Mouse (Mus musculus) hindbrain, embryonic 14.5 days (tissue): ENCODE measurements at regions not wholly inside any gene's neighbourhood (a gene's known extent, or its start where the extent isn't known, plus 50 kb on each side); places are given as distances from the start of the nearest gene placed in this dataset.
A peak's percentile ranks its signal among the peaks of the same experiment; 100 is the strongest.

Experiments used
- ATAC-seq: fragments of 200-750 bp; cut with Nextera tagmentation; 2 replicates; pipeline ENCODE4 v1.8.0; 2017; ENCODE audit warnings: moderate number of reproducible peaks, mild to moderate bottlenecking, moderate TSS enrichment, moderate library complexity; ENCODE audit not compliant: low FRiP score
- DNase-seq: peaks from one replicate; pipeline ENCODE4 v3.0.0-alpha.2; 2015; ENCODE audit warnings: low spot score
- H3K27ac ChIP-seq: fragments of 300-500 bp; sonication (generic); 2 replicates; pipeline ENCODE4 v1.5.1; 2014; ENCODE audit warnings: mild to moderate bottlenecking, moderate library complexity
- H3K27me3 ChIP-seq: fragments of 300-500 bp; sonication (generic); 2 replicates; pipeline ENCODE4 v1.6.1; 2014; ENCODE audit warnings: mild to moderate bottlenecking, low read length, mixed read lengths; ENCODE audit not compliant: control insufficient read depth, insufficient read depth
- H3K36me3 ChIP-seq: fragments of 300-500 bp; sonication (generic); replicated peaks from 2 replicates; pipeline ENCODE4 v1.6.1; 2014; ENCODE audit not compliant: control insufficient read depth, insufficient read depth
- H3K4me1 ChIP-seq: fragments of 300-500 bp; sonication (generic); replicated peaks from 2 replicates; pipeline ENCODE4 v1.6.1; 2014; ENCODE audit warnings: antibody characterized with exemption, low read length, mixed read lengths; ENCODE audit not compliant: control insufficient read depth, insufficient read depth
- H3K4me2 ChIP-seq: fragments of 300-500 bp; sonication (generic); replicated peaks from 2 replicates; pipeline ENCODE4 v1.6.1; 2014; ENCODE audit warnings: mild to moderate bottlenecking, moderate library complexity
- H3K4me3 ChIP-seq: fragments of 300-500 bp; sonication (generic); replicated peaks from 2 replicates; pipeline ENCODE4 v1.5.1; 2014; ENCODE audit warnings: mild to moderate bottlenecking, low read length
- H3K9ac ChIP-seq: fragments of 300-500 bp; sonication (generic); 2 replicates; pipeline ENCODE4 v1.6.1; 2014
- H3K9me3 ChIP-seq: fragments of 300-500 bp; sonication (generic); 2 replicates; pipeline ENCODE4 v1.6.1; 2016; ENCODE audit warnings: low read length; ENCODE audit not compliant: control insufficient read depth
- WGBS: fragments of 180-500 bp; shearing (Covaris S2); extraction: QIAGEN DNeasy Blood & Tissue Kit; methylation state at CpG from one replicate; pipeline ENCODE4 v1.1.7; 2014; 5-methylcytosine and 5-hydroxymethylcytosine counted together

DNA sequence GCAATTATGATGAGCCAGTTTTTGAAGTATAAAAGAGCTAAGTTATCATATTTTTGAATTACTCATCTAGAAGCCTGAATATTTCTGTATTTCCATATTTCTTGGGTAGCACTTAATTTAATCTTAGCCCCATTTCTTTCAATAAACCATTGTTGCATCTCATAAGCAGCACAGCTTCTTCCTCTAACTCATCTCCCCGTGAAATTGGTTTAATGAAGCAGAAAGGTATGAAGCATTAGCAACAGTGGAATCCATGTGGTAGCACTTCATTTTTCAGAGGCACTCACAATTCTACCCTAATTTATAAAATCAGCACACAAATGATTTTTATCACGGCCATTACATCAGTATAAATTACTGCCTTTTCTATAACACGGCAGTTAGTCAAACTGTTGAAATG lies 149.3 kb downstream of the Sox3 start:
- Histone ChIP-seq H3K4me1 (no peaks in the 10 kb centered on the region), H3K9ac (no peak overlapping the region), H3K36me3 (no peaks in the 10 kb centered on the region), H3K27me3 (no peaks in the 10 kb centered on the region), H3K4me2 (no peak overlapping the region), H3K27ac (no peak overlapping the region), H3K4me3 (no peak overlapping the region), H3K9me3 (no peaks in the 10 kb centered on the region)
- ATAC-seq (no peak), DNase-seq (no peak)
- WGBS, result 49% methylated on average over 3 of the region's 3 CpGs

DNA sequence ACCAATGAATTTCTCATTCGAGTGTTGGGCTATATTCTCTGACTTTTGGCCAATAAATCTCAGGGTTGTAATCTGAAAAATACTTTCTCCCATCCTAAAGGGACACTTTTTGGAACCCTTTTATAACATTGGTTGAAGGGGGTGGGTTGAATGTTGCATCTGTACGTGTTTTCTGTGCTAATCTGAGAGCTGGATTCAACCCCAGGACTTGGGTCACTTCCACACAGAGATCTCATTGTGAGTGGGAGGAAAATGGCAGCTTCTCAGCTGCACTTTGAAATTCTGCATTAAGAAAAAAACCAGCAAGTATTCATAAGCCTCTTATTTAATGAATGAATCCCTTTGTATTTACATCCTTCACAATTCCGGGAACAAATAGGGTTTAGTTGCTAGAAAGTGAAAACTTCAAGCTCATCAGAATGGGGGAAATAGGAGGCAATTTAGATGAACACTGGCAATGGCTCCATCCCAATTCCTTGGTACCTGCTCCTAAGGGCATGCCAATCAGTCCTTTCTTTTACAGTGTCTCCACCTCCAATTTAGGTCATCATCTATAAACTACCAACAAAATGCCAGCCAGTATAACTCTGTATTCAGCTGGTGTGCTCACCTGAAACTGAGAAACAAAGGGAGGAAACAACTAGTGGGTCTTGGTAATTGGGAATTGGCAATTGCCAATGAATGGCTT lies 150.1 kb downstream of the Sox3 start:
- no peak for ATAC-seq
- DNase-seq, result no peak

DNA sequence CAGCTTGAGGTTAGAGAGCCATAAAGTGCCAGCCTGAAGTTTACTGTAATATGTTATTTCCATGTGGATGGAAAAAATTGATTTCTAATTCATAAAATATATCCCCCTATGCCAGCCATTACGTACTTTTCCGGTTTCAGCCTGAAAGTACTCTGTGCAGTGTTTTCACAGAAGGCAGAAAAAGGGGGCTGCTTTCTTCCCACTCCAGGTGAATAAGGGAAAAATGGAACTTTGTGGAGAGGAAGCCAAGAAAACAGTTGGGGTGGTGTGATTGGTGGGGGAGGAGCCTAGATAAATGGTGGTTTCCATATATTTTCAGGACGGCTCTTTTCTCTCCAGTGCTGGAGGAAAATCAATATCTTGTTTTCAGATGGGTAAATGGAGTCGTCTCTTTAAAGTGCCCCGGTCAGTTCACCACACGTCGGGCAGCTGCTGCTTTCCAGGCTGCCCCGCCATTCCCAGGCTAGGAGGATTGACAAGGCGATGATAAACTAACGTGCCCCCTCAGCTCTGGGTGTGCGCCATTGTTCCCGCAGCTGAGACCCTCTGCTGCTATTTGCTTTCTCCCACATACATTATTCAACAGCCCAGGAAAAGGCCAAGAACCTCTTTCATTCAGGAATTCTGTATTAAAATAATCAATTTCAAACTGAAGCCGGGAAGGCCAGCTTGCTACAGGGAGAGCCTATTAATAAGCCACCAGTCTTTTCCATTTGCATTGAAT lies 127.1 kb upstream of the Atp11c start:
- 0 out of 2 replicates have a peak overlapping the region, but pooled peaks have one; percentile 7 for H3K27ac ChIP-seq
- no peaks in the 10 kb centered on the region for H3K9me3 ChIP-seq
- peak overlapping the region; percentile 30 for H3K4me2 ChIP-seq
- WGBS, result 20% methylated on average over 13 of the region's 13 CpGs
- DNase-seq, result no peak
- ATAC-seq, result peak; percentile 64
- no peak overlapping the region; the same call in 1 of the 2 replicates for H3K4me3 ChIP-seq
- no peaks in the 10 kb centered on the region for H3K4me1 ChIP-seq
- H3K9ac ChIP-seq, result no peak overlapping the region
- H3K36me3 ChIP-seq, result no peaks in the 10 kb centered on the region
- H3K27me3 ChIP-seq, result no peaks in the 10 kb centered on the region

More for the DNA sequence above, 150.1 kb downstream of the Sox3 start:
- Histone ChIP-seq H3K27ac (no peak overlapping the region), H3K9ac (no peak overlapping the region), H3K4me2 (no peak overlapping the region), H3K9me3 (no peaks in the 10 kb centered on the region), H3K4me3 (no peak overlapping the region), H3K36me3 (no peaks in the 10 kb centered on the region), H3K27me3 (no peaks in the 10 kb centered on the region), H3K4me1 (no peaks in the 10 kb centered on the region)
- WGBS, result 66% methylated on average over 3 of the region's 3 CpGs

DNA sequence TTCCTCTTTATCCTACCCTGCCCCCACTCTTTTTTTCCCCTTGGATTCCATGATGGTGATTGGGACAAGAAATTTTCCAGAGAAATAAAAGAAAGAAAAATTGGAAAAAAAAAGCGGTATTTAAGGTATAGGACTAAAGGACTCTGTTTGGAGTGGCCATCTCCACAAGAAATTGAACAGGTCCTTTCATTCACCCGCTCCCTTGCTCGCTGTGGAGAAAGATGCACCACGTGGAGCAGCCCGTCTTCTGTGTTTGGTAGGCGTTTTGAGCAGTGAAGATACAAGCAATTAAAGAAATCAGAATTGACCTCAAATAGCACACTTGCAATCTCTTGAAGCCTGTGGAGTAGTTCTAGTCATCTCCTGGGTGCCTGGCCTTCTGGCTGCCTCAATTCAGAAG lies 126.3 kb upstream of the Atp11c start:
- 28% methylated on average over 6 of the region's 6 CpGs for WGBS
- no peak overlapping the region for H3K27ac ChIP-seq
- no peak for ATAC-seq
- no peaks in the 10 kb centered on the region for H3K9me3 ChIP-seq
- H3K27me3 ChIP-seq, result no peaks in the 10 kb centered on the region
- no peaks in the 10 kb centered on the region for H3K36me3 ChIP-seq
- peak overlapping the region; percentile 48 for H3K4me2 ChIP-seq
- no peak for DNase-seq
- peak overlapping the region; percentile 16; the same call in 1 of the 2 replicates for H3K4me3 ChIP-seq
- H3K4me1 ChIP-seq, result no peaks in the 10 kb centered on the region
- no peak overlapping the region for H3K9ac ChIP-seq

DNA sequence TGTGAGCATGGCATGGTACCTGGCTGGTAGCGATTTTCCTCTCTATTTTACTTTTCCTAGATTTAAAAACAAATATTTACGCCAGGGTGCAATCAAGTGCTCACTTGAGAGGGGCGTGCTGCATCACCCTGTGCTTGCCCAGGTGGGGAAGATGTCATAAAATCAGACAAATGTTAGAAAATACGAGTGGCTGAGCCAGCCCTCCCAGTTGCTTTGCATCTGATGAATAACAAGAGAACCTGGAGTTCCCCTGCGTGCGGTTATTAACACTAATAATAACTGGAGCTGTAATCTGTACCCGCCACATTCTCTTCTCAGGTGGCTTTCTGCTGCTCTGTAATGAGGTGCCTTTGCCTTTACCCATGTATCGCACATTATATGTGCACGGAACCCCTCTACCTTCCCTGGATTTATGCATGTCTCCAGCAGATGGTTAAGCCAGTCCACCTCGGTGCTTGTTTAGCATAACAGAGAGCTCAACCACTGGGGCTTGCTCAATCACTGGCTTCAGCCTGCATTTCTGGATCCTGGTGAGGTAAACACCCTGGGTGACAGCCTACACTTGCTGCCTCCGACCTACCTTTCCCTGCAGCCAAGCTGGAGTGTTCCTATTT lies 125.8 kb upstream of the Atp11c start:
- peak; percentile 53; the same call in 1 of the 2 replicates for ATAC-seq
- H3K27me3 ChIP-seq, result no peaks in the 10 kb centered on the region
- 16% methylated on average over 11 of the region's 11 CpGs for WGBS

GRCm38 (mm10) chrX:60681036-60681706 lies 88.7 kb upstream of the Atp11c start:
- WGBS, result 71% methylated on average over 7 of the region's 7 CpGs
- Histone ChIP-seq H3K4me3 (no peak overlapping the region), H3K9me3 (no peaks in the 10 kb centered on the region), H3K4me1 (no peaks in the 10 kb centered on the region), H3K9ac (no peak overlapping the region), H3K27ac (no peak overlapping the region), H3K36me3 (no peaks in the 10 kb centered on the region), H3K27me3 (no peaks in the 10 kb centered on the region), H3K4me2 (no peak overlapping the region)
- DNase-seq, result no peak
- no peak for ATAC-seq

More for the DNA sequence above, 125.8 kb upstream of the Atp11c start:
- Histone ChIP-seq H3K4me1 (no peaks in the 10 kb centered on the region), H3K9me3 (no peaks in the 10 kb centered on the region), H3K27ac (no peak overlapping the region), H3K4me3 (peak overlapping the region; percentile 16), H3K4me2 (peak overlapping the region; percentile 48), H3K9ac (no peak overlapping the region), H3K36me3 (no peaks in the 10 kb centered on the region)
- no peak for DNase-seq

DNA sequence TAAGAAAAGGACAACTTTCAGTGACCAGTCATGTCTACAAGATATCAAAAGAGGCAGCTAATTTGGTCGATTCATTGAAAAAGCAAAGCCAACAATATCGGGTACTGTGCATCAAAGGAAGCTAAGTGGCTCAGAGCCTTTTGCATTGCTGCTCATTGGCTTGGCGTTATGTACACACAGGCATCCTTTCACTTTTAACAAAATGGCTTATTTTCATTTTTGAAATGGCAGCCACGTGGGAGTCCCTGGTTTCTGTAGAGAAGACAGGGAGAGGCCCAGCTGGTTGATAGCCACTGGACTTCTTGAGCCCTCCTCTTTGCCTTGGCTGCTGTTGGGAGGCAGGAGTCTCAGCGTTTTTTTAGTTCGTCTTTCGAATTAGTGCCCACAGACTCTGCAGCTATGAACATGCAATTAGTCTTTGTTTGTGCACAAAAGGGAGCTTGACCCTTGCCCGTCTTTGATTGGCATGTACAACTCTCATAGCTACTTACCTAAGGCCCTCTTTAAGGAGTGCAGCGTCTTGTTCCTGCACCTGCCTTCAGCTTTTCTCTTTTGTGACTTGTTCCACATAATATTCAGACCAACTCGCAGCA lies 52.3 kb upstream of the Atp11c start:
- no peak for DNase-seq
- Histone ChIP-seq H3K9ac (no peak overlapping the region), H3K27ac (no peak overlapping the region), H3K4me3 (no peak overlapping the region), H3K9me3 (no peaks in the 10 kb centered on the region), H3K27me3 (no peaks in the 10 kb centered on the region), H3K4me2 (no peak overlapping the region), H3K4me1 (no peaks in the 10 kb centered on the region), H3K36me3 (no peaks in the 10 kb centered on the region)
- 49% methylated on average over 10 of the region's 10 CpGs for WGBS
- ATAC-seq, result no peak
